Mouse (Mus musculus): ENCODE data around the gene Keap1. TPM values are rescaled to one million over a fixed set of nuclear protein-coding genes. Genes with fewer than 3 reads are reported as not detected.
"Not testable (repeated sequence)": the region's sequence is repeated elsewhere in the genome, so short reads cannot be mapped to it uniquely, and the experiment has no call there.

Gene Keap1
- total and polyA plus RNA-seq, 2 experiments from 2014 or later = 67.0 to 72.7 TPM

DNA sequence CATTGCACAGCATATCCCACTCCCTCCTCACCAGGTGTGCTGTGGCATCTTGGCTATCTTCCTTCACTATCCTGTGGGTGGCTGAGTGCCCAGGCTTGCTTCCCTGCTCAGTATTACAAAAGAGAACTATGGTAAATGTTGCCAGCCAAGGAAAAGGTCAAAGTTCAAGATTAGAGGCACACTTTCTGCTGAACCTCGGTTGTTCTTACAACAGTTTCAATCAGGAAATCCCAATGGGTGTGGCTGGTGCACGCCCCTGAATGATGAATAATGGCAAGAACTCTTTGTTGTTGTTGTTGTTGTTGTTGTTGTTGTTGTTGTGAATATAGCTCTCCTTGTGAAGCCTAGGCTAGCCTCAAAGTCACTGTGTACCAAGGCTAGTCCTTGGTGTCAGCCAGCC lies 22.7 kb upstream of the Keap1 start:
- ATAC-seq (no peak), DNase-seq (no peak)
- no peak for TF ChIP-seq CTCF (IDR thresholded peaks at IDR 0.05; ENCODE audit: low read depth)
- Histone ChIP-seq H3K27me3 (ENCODE audit: insufficient read depth, low read length) (no peaks in the 10 kb centered on the region), H3K36me3 (ENCODE audit: insufficient read depth) (no peaks in the 10 kb centered on the region), H3K9me3 (ENCODE audit: low read length) (no peaks in the 10 kb centered on the region), H3K9ac (no peak overlapping the region), H3K4me3 (ENCODE audit: low read depth, low read length) (no peak overlapping the region), H3K27ac (ENCODE audit: low read depth, low read length) (no peak overlapping the region), H3K4me1 (ENCODE audit: insufficient read depth) (peaks cover 11% of the 10 kb centered on the region; the same call in 1 of the 2 replicates), H3K4me2 (ENCODE audit: low read depth) (no peak overlapping the region)
- 67% methylated on average over 2 of the region's 2 CpGs for WGBS

- no peaks in the 10 kb centered on the region for H3K9me3 ChIP-seq (ENCODE audit: low read length)
- no peak for TF ChIP-seq CTCF (IDR thresholded peaks at IDR 0.05; ENCODE audit: low read depth)
- no peak overlapping the region for H3K4me2 ChIP-seq (ENCODE audit: low read depth)
- no peak for ATAC-seq
- peaks cover under 1% of the 10 kb centered on the region; the same call in 1 of the 2 replicates for H3K4me1 ChIP-seq (ENCODE audit: insufficient read depth)
- H3K36me3 ChIP-seq (ENCODE audit: insufficient read depth) = no peaks in the 10 kb centered on the region
- H3K27me3 ChIP-seq (ENCODE audit: insufficient read depth, low read length) = no peaks in the 10 kb centered on the region
- WGBS = 73% methylated on average over 6 of the region's 6 CpGs
- no peak overlapping the region for H3K27ac ChIP-seq (ENCODE audit: low read depth, low read length)
- no peak overlapping the region for H3K4me3 ChIP-seq (ENCODE audit: low read depth, low read length)
- DNase-seq = no peak
- H3K9ac ChIP-seq = no peak overlapping the region
Observed at GRCm38 (mm10) chr9:21260491-21261040, 21.4 kb upstream of the Keap1 start.

DNA sequence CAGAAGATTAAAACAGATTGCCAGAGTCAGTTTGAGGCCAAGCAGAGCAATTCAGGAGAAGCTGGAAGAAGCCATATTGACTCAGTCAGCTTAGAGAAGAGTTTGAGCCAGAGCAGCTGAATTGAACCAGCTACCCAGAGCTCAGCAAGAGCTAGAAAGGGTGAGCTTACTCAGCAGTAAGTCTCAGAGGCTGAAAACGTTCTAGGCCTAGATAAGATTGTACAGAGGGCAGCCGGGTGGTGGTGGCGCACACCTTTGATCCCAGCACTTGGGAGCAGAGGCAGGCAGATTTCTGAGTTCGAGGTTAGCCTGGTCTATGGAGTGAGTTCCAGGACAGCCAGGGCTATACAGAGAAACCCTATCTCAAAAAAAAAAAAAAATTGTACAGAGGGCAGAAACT lies 17.2 kb upstream of the Keap1 start:
- not testable (repeated sequence) for H3K27ac ChIP-seq (ENCODE audit: low read depth, low read length); DNase-seq; H3K27me3 ChIP-seq (ENCODE audit: insufficient read depth, low read length); H3K9ac ChIP-seq; H3K4me1 ChIP-seq (ENCODE audit: insufficient read depth); ATAC-seq; H3K9me3 ChIP-seq (ENCODE audit: low read length); H3K4me3 ChIP-seq (ENCODE audit: low read depth, low read length); H3K4me2 ChIP-seq (ENCODE audit: low read depth); H3K36me3 ChIP-seq (ENCODE audit: insufficient read depth)
- 85% methylated on average over 4 of the region's 4 CpGs for WGBS

- H3K4me3 ChIP-seq (ENCODE audit: low read depth, low read length) = no peak overlapping the region
- peaks cover 2% of the 10 kb centered on the region for H3K27me3 ChIP-seq (ENCODE audit: insufficient read depth, low read length)
- ATAC-seq (no peak), DNase-seq (no peak)
- H3K4me2 ChIP-seq (ENCODE audit: low read depth) = no peak overlapping the region
- H3K27ac ChIP-seq (ENCODE audit: low read depth, low read length) = no peak overlapping the region
- H3K9me3 ChIP-seq (ENCODE audit: low read length) = no peaks in the 10 kb centered on the region
- H3K36me3 ChIP-seq (ENCODE audit: insufficient read depth) = no peaks in the 10 kb centered on the region
- H3K9ac ChIP-seq = no peak overlapping the region
- TF ChIP-seq CTCF (IDR thresholded peaks at IDR 0.05; ENCODE audit: low read depth) = no peak
- H3K4me1 ChIP-seq (ENCODE audit: insufficient read depth) = no peaks in the 10 kb centered on the region
Observed at GRCm38 (mm10) chr9:21254690-21255089, 15.5 kb upstream of the Keap1 start.

DNA sequence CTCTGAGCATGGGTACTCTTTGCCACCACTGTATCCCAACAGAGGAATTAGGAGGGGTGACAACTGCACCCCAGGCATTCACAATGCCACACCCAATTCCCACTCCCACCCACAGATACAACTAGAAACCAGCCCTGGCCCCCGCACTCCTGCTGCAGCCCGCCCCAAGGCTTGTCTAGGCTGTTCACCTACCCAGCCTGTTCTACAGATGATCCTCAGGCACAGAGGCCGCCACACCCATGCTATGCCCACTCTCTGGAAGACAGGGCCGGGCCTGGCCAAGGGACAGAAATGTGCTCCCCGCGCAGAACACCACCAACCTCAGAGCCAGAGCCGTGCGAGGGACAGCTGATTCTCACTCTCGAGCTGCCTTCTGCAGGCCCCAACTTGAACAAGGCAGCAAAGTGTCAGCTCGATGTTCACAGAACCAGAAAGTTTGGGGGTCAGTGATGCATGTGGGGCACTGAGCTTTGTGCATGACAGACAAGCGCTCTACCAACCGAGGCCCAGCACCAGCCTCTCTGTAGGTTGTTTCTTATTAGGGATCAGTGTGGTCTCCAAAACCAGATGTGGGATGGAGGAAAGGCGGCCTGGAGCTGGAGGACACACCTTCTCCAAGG lies 12.1 kb upstream of the Keap1 start:
- Histone ChIP-seq H3K4me2 (ENCODE audit: low read depth) (no peak overlapping the region), H3K4me1 (ENCODE audit: insufficient read depth) (no peaks in the 10 kb centered on the region), H3K27me3 (ENCODE audit: insufficient read depth, low read length) (peaks cover 31% of the 10 kb centered on the region), H3K4me3 (ENCODE audit: low read depth, low read length) (no peak overlapping the region), H3K27ac (ENCODE audit: low read depth, low read length) (no peak overlapping the region), H3K9me3 (ENCODE audit: low read length) (no peaks in the 10 kb centered on the region), H3K9ac (no peak overlapping the region), H3K36me3 (ENCODE audit: insufficient read depth) (no peaks in the 10 kb centered on the region)
- WGBS = 76% methylated on average over 13 of the region's 13 CpGs
- no peak for DNase-seq
- no peak for TF ChIP-seq CTCF (IDR thresholded peaks at IDR 0.05; ENCODE audit: low read depth)
- ATAC-seq = no peak

DNA sequence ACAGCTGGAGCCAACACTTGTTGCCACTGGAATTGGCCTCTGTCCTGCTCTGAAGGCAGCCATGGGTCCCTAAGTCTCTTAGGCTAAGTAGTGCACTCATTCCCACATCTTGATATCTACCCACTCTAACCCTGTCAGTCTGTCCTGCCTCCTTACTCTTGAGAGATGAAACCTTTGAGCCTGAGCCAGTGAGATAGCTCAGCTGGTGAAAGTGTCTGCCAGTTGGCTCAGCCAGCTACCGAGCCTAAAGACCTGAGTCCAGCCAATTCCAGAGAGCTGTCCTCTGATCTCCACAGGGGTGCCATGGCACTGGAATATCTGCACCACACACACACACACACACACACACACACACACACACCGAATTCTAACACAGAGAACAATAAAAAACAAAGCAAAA lies 11.3 kb upstream of the Keap1 start:
- no peak for TF ChIP-seq CTCF (IDR thresholded peaks at IDR 0.05; ENCODE audit: low read depth)
- no peaks in the 10 kb centered on the region for H3K4me1 ChIP-seq (ENCODE audit: insufficient read depth)
- ATAC-seq = no peak
- H3K4me2 ChIP-seq (ENCODE audit: low read depth) = no peak overlapping the region
- no peak overlapping the region for H3K9ac ChIP-seq
- no peak overlapping the region for H3K27ac ChIP-seq (ENCODE audit: low read depth, low read length)
- peaks cover 38% of the 10 kb centered on the region for H3K27me3 ChIP-seq (ENCODE audit: insufficient read depth, low read length)
- H3K9me3 ChIP-seq (ENCODE audit: low read length) = no peaks in the 10 kb centered on the region
- no peak overlapping the region for H3K4me3 ChIP-seq (ENCODE audit: low read depth, low read length)
- 36% methylated on average over 2 of the region's 2 CpGs for WGBS
- no peak for DNase-seq
- H3K36me3 ChIP-seq (ENCODE audit: insufficient read depth) = no peaks in the 10 kb centered on the region

DNA sequence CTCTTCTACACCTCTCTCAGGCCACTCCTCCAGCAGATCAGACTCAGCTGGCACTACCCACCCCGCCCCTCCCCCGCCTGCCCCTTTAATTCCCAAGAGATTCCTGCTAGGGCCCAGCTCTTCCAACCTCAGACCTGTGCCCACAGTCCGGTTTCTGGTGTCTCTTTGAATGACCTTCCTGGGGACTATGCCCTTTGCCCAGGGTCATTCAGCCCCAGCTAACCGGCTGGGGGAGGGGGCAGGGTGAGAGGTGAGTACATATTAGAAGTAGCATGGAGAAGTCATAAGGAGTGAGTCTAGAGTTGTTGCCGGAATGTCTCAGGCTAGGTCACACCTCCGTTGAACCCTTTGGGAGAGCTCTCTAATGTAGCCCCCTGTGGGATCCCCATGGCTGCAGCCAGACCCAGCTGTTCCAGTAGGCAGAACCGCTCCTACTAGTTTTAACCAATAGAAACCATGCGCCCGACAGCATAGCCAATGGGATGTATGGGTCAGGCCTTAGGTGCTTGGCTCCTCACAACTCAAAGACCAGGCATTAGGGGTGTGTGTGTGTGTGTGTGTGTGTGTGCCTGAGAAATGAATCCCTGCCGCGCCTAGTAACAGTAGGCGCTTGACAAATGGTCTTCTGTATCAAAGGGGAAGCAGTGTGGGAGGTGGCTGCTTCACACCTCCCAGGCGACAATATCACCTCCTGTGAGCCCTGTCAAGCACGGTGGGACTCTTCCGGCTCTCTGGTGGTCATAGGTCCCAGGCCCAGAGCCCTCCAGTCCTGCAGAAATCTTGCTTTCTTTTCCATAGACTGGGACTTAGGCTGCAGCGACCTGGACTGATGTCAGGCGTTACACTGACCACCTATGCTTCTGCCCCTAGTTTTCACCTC lies 10.7 kb upstream of the Keap1 start:
- WGBS = 45% methylated on average over 17 of the region's 17 CpGs
- H3K4me3 ChIP-seq (ENCODE audit: low read depth, low read length) = no peak overlapping the region
- H3K4me2 ChIP-seq (ENCODE audit: low read depth) = no peak overlapping the region
- no peak overlapping the region for H3K27ac ChIP-seq (ENCODE audit: low read depth, low read length)
- no peaks in the 10 kb centered on the region for H3K4me1 ChIP-seq (ENCODE audit: insufficient read depth)
- no peak for TF ChIP-seq CTCF (IDR thresholded peaks at IDR 0.05; ENCODE audit: low read depth)
- no peaks in the 10 kb centered on the region for H3K9me3 ChIP-seq (ENCODE audit: low read length)
- no peak overlapping the region for H3K9ac ChIP-seq
- H3K36me3 ChIP-seq (ENCODE audit: insufficient read depth) = no peaks in the 10 kb centered on the region
- DNase-seq (no peak), ATAC-seq (no peak)
- H3K27me3 ChIP-seq (ENCODE audit: insufficient read depth, low read length) = peaks cover 44% of the 10 kb centered on the region

Measured in forebrain, postnatal 0 days (tissue).